Mouse (Mus musculus): ENCODE results near the gene Itgb1bp1. TPM values are rescaled to one million over a fixed set of nuclear protein-coding genes. Genes with fewer than 3 reads are reported as not detected.

Gene Itgb1bp1
- total RNA-seq, 2 experiments from 2014 or later, result 58.7 to 63.3 TPM

DNA sequence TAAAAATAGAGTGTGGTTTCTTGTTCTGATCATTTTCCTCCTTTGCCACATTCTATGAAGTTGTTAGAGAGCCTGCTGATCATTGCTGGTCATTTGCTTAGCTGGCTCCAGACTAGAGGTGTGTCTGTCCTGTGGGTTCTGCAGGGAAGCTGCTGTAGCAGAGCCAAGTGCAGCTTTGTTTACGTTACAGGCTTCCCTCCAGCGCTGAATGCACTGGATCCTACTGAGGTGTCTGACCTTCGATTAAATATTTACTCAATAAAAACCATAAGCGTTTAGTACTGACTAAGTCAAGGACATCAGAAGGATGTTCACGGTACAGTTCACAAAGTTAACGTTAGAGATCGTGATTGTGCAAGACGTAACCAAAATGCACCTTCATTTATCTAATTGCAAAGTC is 15.8 kb upstream of the Itgb1bp1 start:
- DNase-seq, result no peak

DNA sequence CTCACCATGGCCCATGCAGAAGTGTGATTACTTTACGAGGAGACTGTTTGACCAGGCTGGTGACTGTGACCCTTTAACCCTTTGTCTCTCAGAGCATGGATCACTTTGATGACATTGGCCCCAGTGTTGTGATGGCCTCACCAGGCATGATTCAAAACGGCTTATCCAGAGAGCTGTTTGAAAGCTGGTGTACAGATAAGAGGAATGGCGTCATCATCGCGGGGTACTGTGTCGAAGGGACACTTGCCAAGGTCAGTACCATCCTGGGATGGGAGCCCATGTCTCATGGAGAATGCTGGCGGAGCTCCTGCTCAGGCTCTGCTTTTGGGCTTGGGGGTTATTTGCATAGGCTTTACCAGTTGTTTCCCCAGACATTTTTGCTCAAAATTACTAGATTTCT is 15.2 kb upstream of the Itgb1bp1 start:
- DNase-seq, result peak; percentile 76

DNA sequence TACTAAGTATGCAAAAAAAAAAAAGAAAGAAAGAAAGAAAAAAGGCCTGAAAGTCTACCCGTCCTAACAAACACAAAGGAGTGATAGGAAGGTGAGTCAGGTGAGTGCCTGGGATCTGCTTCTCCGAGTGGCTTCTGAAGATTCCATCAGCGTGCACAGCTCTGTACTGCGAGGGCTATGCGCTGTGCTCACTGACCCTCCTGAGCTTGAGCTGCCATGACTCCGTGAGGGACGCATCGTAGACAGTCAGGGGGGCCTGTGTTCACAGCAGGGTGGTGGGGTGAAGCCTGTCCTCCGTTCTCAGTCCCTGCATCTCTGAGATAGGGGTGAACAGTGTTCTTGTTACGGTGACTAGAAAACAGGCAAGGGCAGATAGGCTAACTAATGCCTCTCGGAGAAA is 12.8 kb upstream of the Itgb1bp1 start:
- DNase-seq, result no peak

DNA sequence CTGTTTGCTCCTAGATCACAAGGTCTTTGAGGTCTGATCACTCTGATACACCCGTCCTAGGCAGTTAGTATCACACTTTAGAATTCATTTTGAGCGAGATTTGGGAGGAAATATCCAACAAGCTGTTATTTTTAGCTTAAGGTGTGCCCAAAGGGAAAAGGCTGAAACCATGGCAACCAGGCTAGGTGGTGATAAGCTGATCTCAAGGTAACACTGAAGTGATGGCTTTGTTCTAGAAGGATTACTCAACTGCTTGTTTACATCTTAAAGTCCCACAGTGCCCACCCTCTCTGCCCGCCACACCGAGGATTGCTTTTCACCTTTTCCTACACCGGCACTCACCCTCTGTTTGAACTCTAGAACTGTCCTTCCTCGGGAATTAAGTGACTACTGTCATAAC is 3.6 kb upstream of the Itgb1bp1 start:
- no peak for DNase-seq

DNA sequence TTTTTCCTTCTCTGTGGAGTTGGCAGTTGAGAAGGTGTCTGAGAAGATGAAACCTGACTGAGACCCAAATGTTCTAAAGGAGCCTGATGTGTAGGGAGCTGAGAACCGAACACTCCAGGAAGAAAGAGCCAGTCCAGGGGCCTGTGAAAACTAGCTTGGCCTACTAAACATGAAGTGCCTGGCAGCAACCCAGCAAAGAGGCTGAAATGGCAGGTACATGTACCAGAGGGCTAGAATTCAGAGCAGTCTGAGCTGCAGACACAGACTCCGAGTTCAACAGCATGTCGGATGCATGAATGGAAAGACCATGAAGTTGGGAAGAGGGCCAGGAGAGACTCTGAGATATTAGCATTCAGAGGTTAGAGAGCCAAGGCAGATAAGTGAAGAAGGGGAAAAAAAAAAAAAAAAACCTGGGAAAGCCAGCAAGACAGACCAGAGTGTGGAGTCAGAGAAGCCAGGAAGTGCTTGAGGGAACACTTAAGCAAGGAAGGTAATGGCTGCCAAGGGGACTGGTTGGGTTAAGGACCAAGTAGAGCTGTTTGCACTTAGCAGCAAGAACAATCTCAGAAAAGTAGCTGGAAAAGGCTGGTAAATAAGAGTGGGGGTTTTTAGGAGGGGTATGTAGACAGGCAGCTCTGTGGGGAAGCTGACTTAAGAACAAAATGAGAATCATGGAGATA is 2.8 kb upstream of the Itgb1bp1 start:
- no peak for DNase-seq

DNA sequence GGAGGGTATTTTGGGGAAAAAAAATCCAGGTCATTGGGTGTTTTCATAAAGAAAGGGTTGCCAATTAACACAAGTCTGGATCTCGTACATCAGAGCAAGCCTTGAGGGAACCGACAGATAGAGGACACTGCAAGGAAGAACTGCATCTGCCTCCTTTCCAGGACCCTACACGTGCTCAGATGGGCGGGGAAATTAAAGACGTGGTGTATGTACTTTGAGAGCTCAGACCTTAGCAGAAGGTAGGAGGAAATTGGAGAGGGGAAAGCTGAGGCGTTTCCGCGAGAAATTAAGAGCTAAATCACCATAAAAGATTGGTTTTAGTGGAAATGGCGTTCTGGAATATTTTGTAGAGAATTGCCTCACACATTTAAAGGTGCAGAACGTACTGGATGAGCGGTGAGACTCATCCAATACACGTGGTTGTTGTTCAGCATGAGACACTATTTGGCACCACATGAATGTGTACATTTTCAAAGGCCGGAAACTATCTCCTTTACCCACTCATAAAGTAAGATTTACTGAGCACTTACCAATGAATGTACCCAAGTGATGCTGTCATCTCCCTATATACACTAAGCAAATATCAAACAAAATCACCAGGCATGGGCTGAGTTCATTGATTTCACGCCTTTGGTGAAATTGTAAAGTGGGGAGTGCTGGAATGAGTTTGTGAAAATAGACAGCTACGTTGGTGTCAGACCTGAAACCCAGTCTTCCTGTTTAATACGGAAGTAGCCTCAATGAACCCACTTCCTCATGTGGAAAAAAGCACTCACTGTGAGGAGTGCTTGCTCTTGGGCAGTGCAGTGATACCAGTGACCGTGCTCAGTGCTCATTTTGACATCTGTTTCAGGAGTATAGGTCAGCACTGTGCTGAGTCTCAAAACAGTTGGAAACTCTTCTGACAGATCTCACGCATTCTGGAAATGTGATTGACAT is 897 bp upstream of the Itgb1bp1 start:
- no peak for DNase-seq

DNA sequence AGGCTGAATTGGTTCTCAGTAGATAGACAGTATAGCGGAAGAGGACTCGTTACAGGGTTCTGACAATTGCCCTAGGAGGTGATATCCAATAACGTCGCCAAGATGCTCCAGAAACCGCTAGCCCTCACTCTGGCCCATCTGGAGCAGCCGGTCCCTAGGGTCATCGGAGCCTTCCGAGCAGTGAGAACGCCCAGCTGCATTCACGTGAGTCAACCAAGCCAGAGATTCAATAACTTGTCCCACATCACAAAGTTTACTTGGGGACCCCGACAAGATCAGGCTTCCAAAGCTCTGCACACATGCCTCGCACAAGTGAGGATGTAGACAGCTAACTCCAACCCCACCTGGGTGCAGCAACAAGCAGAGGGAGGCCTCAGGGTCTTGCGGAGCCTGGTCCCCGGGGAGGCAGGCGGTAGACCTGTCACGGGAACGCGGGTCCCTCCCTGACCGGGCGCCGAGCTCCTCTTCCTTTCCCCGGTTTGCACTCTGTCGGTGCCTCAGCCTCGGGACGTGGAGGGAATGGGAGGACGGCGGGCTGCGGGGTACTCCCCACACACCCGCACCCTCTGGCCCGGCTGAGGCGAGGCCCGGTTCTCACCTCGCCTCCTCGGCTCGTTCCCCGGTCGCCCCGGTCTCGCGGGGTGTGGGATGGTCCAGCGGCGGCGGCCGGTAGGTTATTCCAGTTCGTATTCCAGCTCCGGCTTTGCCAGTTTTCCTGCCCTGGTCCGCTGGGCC is 409 bp downstream of the Itgb1bp1 start:
- no peak for DNase-seq

DNA sequence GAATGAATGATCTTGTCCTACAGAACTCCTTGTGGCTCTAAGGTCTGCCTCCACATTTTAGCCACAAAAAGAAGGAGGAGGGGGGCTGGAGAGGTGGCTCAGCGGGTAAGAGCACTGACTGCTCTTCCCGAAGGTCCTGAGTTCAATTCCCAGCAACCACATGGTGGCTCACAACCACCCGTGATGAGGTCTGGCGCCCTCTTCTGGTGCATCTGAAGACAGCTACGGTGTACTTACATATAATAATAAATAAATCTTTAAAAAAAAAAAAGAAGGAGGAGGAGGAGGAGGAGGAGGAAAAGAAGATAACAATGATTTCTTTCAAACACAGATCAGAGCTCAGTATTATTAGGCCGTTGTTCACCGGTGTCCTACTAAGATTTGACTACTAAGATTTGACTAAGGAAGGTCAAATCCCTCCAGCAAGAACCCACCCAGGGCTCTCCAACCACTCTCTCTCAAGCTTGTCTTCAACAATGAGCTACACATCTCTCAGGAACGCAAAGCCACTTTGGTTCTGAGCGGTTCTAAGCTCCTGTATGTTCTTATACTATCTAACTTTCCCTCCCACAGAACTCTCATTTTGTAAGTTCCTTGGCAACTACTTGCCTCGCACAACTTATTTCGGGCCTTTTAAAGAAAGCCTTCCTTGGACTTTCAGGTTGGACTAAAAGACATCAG is 1.2 kb downstream of the Itgb1bp1 start, which contains the start of gene Cpsf3:
Gene Cpsf3, plus strand, starts transcription at position 631 of the 681 bp plus-strand sequence.
- DNase-seq, result no peak

DNA sequence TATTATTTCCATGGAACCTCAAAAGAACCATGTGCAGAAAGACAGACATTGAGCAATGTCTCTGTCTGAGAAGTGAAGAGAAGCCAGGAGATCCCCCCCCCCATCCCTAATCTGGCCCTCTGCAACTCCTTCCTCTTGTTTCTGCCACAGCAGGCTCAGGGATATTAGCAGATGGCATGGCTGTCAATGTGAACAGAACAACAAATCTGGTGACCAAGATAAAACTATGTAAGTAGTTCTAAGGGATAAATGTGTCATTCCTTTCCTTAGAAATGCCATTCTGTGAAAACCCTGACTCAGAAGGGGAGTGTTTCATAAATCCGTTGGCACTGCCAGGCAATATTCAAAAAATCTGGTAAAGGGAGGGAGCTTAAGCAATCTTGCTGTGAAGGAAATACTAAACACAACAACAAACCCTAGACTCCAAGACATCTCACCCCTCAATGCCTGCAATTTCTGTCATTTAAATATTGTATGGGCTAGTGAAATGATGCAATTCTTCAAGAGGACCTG is 8.7 kb downstream of the Itgb1bp1 start:
- DNase-seq, result no peak

DNA sequence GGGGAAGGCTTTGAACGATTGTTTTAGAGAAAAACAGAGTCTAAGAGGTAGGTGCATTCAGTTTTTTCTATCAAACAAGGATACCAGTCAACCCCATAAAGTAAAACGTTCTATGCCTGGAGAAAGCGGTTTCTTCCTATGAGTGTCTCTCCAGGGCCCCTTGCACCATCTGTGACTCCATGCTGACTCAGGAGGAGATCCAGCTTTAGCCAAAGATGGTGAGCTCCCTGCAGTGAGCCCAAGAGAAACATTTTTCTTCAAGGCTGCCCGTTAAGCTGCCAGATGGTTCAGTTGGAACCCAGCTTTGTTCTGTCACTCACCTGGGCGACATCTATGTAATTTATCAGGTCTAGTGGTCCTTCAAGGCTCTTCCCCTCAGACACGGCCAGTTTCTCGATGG is 11.6 kb downstream of the Itgb1bp1 start:
- no peak for DNase-seq

DNA sequence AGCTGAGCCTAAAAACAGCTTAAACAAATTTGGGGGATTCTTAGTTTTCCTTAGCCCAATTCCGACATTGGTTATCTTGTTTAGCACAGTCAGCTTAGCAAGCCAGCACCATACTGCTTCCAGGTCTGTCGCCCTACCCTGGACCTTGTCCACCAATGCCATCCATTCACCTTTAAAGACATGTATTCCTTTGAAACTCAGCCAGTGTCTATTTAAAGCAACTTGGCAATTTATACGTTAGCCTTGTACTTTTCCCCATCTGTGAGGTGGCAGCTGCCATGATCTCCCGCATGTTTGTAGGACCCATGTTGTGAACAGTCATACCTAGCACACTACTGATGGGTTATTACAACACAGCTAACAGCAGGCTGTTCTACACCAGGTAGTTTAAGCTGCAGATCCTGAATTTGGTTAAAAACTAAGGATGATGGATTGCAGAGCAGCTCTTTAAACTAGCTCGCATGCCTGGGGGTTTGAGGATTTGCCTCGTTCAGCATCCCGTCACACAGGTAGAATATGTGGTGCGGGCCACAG is 17.9 kb downstream of the Itgb1bp1 start:
- DNase-seq, result no peak

DNA sequence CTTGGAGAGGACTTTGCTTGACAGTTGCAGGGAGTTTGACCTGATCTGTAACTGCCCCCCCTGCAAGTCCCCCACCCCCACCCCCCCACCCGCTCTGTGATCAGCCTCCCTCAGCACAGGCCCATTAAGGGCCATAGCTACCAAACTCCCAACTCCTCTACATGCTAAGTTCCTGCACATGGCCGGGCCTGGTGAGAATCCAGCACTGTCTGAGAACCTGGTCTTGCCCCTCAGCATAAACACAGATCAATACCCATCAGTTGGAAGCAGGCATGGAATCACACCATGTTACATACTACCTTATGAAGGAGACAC is 19.3 kb downstream of the Itgb1bp1 start:
- no peak for DNase-seq

DNA sequence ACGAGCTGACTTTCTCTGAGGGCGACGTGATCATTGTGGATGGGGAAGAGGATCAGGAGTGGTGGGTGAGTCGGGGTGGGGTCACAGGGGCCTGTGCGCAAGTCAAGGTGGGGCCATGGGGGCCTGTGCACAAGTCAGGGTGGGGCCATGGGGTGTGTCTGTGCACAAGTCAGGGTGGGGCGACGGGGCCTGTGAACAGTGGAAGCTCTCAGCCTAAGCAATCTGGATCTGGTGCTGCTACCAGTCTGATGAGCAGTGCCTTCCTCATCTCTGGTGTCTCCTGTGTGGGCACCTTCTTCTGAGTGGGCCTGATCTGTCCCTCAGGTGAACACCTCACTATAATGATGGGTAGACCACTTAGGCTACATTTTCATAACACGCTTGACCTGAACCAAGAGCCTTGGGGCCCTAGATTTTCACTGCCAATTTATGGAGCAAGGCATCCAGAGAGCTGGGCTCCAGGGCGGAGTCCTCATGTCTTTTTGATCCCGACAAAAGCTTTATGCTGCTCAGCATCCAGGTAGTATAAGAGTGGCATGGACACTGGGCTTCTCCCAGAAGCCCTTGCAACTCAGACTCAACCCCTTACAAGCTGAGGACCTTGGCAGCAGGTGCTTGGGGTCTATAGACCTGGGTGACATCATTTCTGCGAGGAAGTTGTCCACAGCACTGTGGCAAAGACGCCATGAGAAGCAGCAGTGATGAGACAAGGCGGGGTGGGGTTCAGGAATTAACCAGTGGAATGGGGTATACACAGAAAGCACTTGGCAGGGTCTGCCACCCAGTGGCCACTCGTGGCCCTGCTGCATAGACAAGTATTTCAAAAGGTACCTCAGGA is 19.9 kb downstream of the Itgb1bp1 start:
- DNase-seq, result peak; percentile 68

DNA sequence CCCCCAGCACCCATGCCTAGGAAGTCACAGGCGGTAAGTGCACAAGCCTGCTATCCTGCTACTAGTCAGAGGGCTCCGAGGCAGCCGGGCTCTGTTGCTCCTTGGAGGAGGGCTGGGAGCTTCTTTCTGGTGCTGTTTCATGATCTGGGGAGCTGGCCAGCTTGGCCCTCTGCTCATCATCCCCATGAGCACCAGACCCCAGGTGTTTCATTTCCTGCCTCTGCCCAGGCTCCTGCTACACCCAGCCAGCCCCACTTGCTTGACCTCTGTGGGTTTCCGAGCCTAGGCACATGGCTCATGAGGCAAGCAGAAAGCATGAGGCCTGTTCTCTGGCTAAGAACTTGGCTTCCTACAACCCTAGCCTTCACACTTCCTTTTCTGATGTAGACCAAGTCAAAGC is 20.6 kb downstream of the Itgb1bp1 start:
- DNase-seq, result no peak

DNA sequence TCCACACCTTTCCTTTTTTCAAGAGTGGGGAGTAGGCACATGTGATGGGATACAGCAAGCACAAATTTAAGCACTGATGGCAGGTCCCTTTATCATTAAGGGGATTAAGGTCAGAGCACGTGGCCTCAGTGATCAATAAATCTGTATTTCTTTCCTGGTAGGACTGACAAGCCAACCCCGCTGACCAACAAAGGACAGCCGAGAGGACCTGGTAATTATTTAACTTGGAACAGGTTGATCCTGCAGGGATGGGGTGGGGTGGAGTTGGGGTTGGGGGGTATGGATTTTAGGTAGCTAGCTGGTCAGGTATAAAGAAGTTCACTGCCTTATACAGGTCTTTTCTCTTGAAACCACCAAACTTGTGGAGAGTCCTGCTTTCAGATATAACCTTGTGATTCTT is 21.1 kb downstream of the Itgb1bp1 start:
- DNase-seq, result no peak

DNA sequence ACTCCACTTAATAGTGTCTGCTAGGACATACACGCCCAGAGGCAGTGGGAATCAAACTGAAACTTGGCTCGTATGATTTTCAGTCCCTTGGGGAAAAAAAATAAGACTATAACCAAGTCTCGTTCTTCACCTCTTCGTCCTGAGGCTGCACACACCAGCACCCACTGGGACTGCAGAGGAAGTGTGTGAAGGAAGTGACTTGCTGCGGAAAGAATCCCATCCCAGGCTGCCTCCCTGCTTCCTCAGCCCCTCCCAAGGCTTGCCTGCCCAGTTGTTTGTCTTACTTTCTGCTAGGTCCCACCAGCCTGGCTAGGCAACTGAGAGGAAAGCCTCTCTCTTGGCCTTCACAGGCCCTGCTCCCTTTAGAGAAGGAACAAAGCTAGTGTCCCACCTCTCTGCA is 21.8 kb downstream of the Itgb1bp1 start:
- DNase-seq, result peak; percentile 33

DNA sequence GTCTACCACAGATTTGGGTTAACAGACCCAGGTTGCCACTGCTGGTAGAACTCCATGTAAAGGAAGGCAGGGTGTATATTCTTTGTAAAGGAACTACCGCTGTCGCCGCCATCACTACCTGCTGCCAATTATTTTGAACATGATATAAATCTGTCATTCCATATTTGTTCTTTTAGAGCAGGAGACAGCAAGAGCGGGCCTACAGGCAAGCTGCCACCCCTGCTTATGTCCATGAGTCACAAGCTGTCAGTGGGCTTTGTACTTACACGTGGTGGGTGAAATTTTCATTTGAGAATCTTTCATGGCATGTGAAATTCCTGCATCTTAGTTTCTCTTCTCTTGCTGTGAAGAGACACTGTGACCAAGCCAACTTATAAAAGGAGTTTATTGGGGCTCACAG is 22.8 kb downstream of the Itgb1bp1 start:
- DNase-seq, result no peak

DNA sequence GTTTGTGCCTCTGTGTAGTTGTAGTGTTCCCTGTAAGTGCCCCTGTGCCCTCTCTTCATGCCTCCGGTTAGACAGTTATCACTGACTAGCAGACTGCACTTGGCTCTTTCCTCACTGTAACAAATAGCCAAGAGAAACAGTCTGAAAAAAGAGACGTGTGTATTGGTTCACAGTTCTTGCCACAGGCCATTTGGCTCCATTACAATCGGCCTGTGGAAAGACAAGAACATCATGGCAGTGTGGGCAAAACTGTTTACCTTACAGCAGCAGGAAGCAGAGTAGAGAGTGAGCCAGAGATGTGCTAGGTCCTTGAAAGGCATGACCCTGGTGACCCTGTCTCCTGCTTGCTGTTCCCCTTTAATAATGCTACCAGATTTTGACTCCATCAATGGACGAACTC is 24.6 kb downstream of the Itgb1bp1 start:
- DNase-seq, result no peak

DNA sequence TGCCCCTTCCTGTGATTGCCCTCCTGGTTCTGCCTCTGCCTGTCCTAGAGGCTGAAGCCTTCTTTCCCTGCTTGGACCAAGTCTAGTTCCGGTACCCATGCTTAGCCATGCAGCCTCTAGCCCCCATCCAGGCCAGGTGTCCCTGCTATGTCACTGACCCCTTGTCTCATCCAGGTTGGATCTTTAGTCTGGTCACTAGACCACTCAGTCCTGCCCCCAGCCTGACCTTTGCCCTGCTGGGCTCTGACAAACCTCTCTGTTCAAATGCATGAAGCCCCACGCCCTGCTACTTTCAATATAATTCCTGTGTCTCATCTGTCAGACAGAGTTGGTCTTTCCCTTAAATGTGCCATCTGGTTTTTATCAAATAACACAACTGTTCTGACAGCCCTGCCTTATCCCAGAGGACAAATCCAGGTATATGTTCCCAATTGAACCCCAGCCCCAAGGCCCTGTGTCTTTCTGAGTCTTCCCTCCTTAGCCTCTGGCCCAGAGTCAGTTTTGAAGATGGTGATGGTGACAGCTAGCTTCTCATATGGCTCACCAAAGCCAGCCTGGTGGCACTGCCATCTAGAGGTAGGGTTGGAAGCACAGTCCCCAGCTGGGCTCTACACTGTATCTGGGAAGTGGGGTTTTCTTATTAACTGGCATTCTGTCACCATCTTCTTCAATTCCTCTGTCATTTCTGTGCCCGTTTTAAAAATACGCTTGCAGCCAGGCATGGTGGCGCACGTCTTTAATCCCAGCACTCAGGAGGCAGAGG is 25.4 kb downstream of the Itgb1bp1 start:
- peak; percentile 42 for DNase-seq

DNA sequence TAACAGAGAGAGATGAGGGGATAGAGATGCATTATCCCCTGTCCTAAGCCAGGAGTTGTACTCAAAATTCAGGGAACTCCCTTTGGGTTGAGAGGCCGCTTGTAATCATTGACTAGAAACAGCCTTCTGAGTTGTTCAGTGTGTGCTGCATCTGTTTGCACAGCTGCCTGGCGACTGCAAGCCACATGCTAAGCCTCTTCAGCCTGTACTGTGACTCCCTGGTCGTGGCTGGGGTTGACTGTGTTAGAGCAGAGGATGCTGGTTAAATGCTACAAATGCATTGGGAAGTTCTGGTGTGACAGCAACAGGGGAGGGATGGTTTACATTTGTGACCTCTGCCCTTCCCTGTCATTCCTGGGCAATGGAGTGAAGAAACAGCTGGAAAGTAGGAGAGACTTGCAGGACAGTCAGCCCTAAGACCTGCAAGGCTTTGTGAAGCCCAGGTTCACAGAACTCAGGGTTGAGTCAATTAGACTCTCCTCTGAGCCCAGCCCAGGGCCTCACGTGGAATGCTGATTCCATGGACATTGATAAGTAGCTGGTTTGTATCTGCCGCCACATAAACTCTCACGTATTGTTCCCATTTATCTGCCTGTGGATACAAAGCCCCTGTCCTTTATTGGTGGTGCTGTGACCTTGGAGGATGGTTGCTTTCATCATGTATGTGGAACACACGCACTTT is 38.2 kb downstream of the Itgb1bp1 start:
- DNase-seq, result no peak
